8 mouse cellular contexts compared by ENCODE assay signal in the genomic region with DNA sequence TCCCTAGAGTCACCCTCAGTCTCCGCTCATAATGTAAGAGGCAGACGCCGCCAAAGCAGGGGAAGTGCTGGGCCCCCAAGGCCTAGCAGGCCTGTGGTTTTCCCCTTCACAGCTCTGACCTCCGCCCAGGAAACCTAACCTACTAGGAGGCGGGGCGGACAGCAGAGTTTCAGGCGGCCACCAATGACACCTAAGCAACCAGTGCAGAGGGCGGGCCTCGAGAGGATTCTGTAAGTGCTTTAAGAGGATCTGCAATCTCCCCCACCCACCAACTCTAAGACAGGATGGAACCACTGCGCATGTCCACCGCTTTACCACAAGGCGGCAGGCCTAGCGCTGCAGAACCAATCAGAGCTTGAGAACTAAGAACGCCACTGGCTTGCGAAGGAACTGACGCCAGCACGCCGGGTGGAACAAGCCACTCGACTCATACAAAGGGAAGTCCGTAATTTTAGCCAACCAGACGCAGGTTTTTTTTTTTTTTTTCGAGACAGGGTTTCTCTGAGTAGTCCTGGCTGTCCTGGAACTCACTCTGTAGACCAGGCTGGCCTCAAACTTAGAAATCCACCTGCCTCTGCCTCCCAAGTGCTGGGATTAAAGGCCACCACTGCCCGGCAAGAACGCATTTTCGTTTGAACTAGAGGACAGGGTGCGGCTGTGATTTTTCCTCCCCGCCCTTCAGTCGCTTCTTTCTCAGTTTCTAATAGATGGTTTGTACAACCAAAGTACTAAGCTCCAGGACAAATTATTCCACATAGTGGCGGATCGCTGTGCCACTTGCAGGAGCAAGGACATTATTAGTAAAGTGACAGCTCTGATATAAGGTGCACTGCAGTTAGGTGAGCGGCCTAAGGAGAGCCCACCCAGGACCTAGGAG. TPM values are rescaled to one million over a fixed set of nuclear protein-coding genes. Genes with fewer than 3 reads are reported as not detected.
DNase-seq lines count a peak whose midpoint lies in the region; ATAC-seq and TF ChIP-seq lines count a peak whose summit lies in the region.

No protein-coding gene starts in this region.

- H3K4me3 ChIP-seq in erythroblast, embryonic 14.5 days (replicated peaks) = peak overlapping the region; percentile 61
- peak overlapping the region; percentile 18 for H3K4me3 ChIP-seq in heart, embryonic 11.5 days (ENCODE audit: low read depth, low read length)
- peak overlapping the region; percentile 21; the same call in 1 of the 2 replicates for H3K4me3 ChIP-seq in kidney, embryonic 16.5 days (ENCODE audit: low read length)
- peak overlapping the region; percentile 45 for H3K4me3 ChIP-seq in liver, adult 2 months (ENCODE audit: insufficient read depth, low read depth, low read length)
- H3K4me3 ChIP-seq in myocyte = no peak overlapping the region
- peak overlapping the region; percentile 17; the same call in 1 of the 2 replicates for H3K4me3 ChIP-seq in stomach, embryonic 15.5 days (replicated peaks)

- ATAC-seq in heart, embryonic 11.5 days (replicated peaks; ENCODE audit: insufficient number of reproducible peaks, low FRiP score, low TSS enrichment) = peak; percentile 96
- ATAC-seq in kidney, embryonic 16.5 days (ENCODE audit: low FRiP score, low TSS enrichment) = peak; percentile 98
- ATAC-seq in stomach, embryonic 15.5 days (ENCODE audit: insufficient read depth, low FRiP score, low read depth) = peak; percentile 97

- DNase-seq in CD4-positive helper T cell, adult 2 months (ENCODE audit: low read depth, low spot score) = peak; percentile 97
- peak; percentile 98 for DNase-seq in brain, embryonic 14.5 days (ENCODE audit: low read depth)
- peak; percentile 98 for DNase-seq in liver, adult 2 months (ENCODE audit: extremely low read depth, low read depth, low spot score)

- no peaks in the 10 kb centered on the region for H3K9me3 ChIP-seq in erythroblast, embryonic 14.5 days (ENCODE audit: control insufficient read depth, low read length)
- no peaks in the 10 kb centered on the region for H3K9me3 ChIP-seq in heart, embryonic 11.5 days (replicated peaks; ENCODE audit: control insufficient read depth, low read length)
- no peaks in the 10 kb centered on the region for H3K9me3 ChIP-seq in kidney, embryonic 16.5 days (ENCODE audit: low read length)
- no peaks in the 10 kb centered on the region for H3K9me3 ChIP-seq in stomach, embryonic 15.5 days

- 0 out of 2 replicates have a peak, but pooled peaks have one; percentile 3 for TF ChIP-seq POLR2A in brain, embryonic 14.5 days (IDR thresholded peaks at IDR 0.05; ENCODE audit: borderline replicate concordance, extremely low read depth, insufficient read depth, insufficient read length, poor library complexity, severe bottlenecking)
- TF ChIP-seq POLR2A in liver, adult 2 months (IDR thresholded peaks at IDR 0.05; ENCODE audit: extremely low read depth, insufficient read depth, low read length) = peak; percentile 50; the same call in 1 of the 2 replicates
- peak; percentile 63 for TF ChIP-seq POLR2A in myocyte (IDR thresholded peaks at IDR 0.05; ENCODE audit: insufficient read length, low read depth)

- H3ac ChIP-seq in myocyte (ENCODE audit: control insufficient read depth, insufficient read length) = no peak overlapping the region

- H3K36me3 ChIP-seq in erythroblast, embryonic 14.5 days (ENCODE audit: control insufficient read depth) = peaks cover 34% of the 10 kb centered on the region
- 0 out of 2 replicates have a peak, but pooled peaks cover 2% of the 10 kb centered on the region for H3K36me3 ChIP-seq in heart, embryonic 11.5 days (ENCODE audit: control insufficient read depth, insufficient read depth, low read length)
- H3K36me3 ChIP-seq in kidney, embryonic 16.5 days (ENCODE audit: insufficient read depth, low read length) = peaks cover 9% of the 10 kb centered on the region; the same call in 1 of the 2 replicates
- H3K36me3 ChIP-seq in liver, adult 2 months (ENCODE audit: control insufficient read depth, insufficient read depth, low read length) = peaks cover 7% of the 10 kb centered on the region; the same call in 1 of the 2 replicates
- H3K36me3 ChIP-seq in myocyte (ENCODE audit: control insufficient read depth, insufficient read depth) = no peaks in the 10 kb centered on the region
- H3K36me3 ChIP-seq in stomach, embryonic 15.5 days = no peaks in the 10 kb centered on the region

- H3K27me3 ChIP-seq in erythroblast, embryonic 14.5 days (ENCODE audit: control insufficient read depth) = no peaks in the 10 kb centered on the region
- H3K27me3 ChIP-seq in heart, embryonic 11.5 days (ENCODE audit: control insufficient read depth, insufficient read depth, low read length) = no peaks in the 10 kb centered on the region
- H3K27me3 ChIP-seq in kidney, embryonic 16.5 days (ENCODE audit: insufficient read depth, low read length) = no peaks in the 10 kb centered on the region
- no peaks in the 10 kb centered on the region for H3K27me3 ChIP-seq in liver, adult 2 months (ENCODE audit: control insufficient read depth, insufficient read depth, low read length)
- no peaks in the 10 kb centered on the region for H3K27me3 ChIP-seq in myocyte (ENCODE audit: control insufficient read depth, insufficient read depth, insufficient read length)
- no peaks in the 10 kb centered on the region for H3K27me3 ChIP-seq in stomach, embryonic 15.5 days (replicated peaks)

- TF ChIP-seq CTCF in brain, embryonic 14.5 days (IDR thresholded peaks at IDR 0.05; ENCODE audit: borderline replicate concordance, extremely low read depth, insufficient read depth, insufficient read length) = peak; percentile 55; the same call in 1 of the 2 replicates
- peak; percentile 52 for TF ChIP-seq CTCF in liver, adult 2 months (IDR thresholded peaks at IDR 0.05; ENCODE audit: low read depth, low read length)

- peak overlapping the region; percentile 71 for H3K27ac ChIP-seq in heart, embryonic 11.5 days (ENCODE audit: low read depth, low read length)
- H3K27ac ChIP-seq in kidney, embryonic 16.5 days (ENCODE audit: low read length) = peak overlapping the region; percentile 83
- peak overlapping the region; percentile 77 for H3K27ac ChIP-seq in liver, adult 2 months (replicated peaks; ENCODE audit: insufficient read depth, low read depth, low read length)
- peak overlapping the region; percentile 80 for H3K27ac ChIP-seq in stomach, embryonic 15.5 days

- H3K9ac ChIP-seq in heart, embryonic 11.5 days (ENCODE audit: low read depth, low read length) = no peak overlapping the region
- H3K9ac ChIP-seq in kidney, embryonic 16.5 days (replicated peaks; ENCODE audit: low read length) = peak overlapping the region; percentile 45
- peak overlapping the region; percentile 74 for H3K9ac ChIP-seq in liver, adult 2 months (ENCODE audit: low read depth, low read length)
- H3K9ac ChIP-seq in stomach, embryonic 15.5 days = no peak overlapping the region

- H3K4me2 ChIP-seq in heart, embryonic 11.5 days = peak overlapping the region; percentile 49
- peak overlapping the region; percentile 37 for H3K4me2 ChIP-seq in kidney, embryonic 16.5 days (replicated peaks; ENCODE audit: low read depth, low read length)
- H3K4me2 ChIP-seq in myocyte (ENCODE audit: low read depth) = peak overlapping the region; percentile 61
- peak overlapping the region; percentile 38 for H3K4me2 ChIP-seq in stomach, embryonic 15.5 days

- peaks cover 54% of the 10 kb centered on the region for H3K4me1 ChIP-seq in erythroblast, embryonic 14.5 days (ENCODE audit: control insufficient read depth)
- peaks cover 2% of the 10 kb centered on the region; the same call in 1 of the 2 replicates for H3K4me1 ChIP-seq in heart, embryonic 11.5 days (ENCODE audit: control insufficient read depth, insufficient read depth, low read length)
- no peaks in the 10 kb centered on the region for H3K4me1 ChIP-seq in kidney, embryonic 16.5 days (ENCODE audit: insufficient read depth, low read length)
- H3K4me1 ChIP-seq in liver, adult 2 months (ENCODE audit: control insufficient read depth, insufficient read depth, low read length) = peaks cover 5% of the 10 kb centered on the region
- no peaks in the 10 kb centered on the region for H3K4me1 ChIP-seq in stomach, embryonic 15.5 days

- WGBS in heart, embryonic 11.5 days (ENCODE audit: insufficient replicate concordance) = 23% methylated on average over 31 of the region's 31 CpGs
- WGBS in kidney, embryonic 16.5 days = 34% methylated on average over 31 of the region's 31 CpGs
- 8% methylated on average over 31 of the region's 31 CpGs for WGBS in liver, adult 2 months
- 22% methylated on average over 31 of the region's 31 CpGs for WGBS in stomach, embryonic 15.5 days

- no peaks in the 10 kb centered on the region for H3K79me2 ChIP-seq in liver, adult 2 months (ENCODE audit: control insufficient read depth, insufficient read depth, low read length)
- no peaks in the 10 kb centered on the region for H3K79me2 ChIP-seq in myocyte (ENCODE audit: control insufficient read depth, insufficient read depth)

RNA-seq across cellular contexts. Expression of a gene that starts 6.6 kb away (rescaled TPM):
- polyA plus RNA-seq in brain, embryonic 14.5 days (2012; rRNA removed) = 6.6 and 8.5 TPM in 2 replicates
- 0.27 and 0.38 TPM in 2 replicates for polyA plus RNA-seq in erythroblast, embryonic 14.5 days (2012)
- polyA plus RNA-seq in heart, embryonic 11.5 days (2014; fragmentation: Nextera tagmentation; extraction: Ambion mirVana) = 0.96 and 1.3 TPM in 2 replicates
- polyA plus RNA-seq in kidney, embryonic 16.5 days (2015; fragmentation: Nextera tagmentation; extraction: Ambion mirVana) = 4.3 and 4.8 TPM in 2 replicates
- 3.4 and 3.6 TPM in 2 replicates for total RNA-seq in liver, adult 2 months (2014; rRNA removed)
- 4.8 and 8.6 TPM in 2 replicates for polyA plus RNA-seq in liver, adult 2 months (2012; rRNA removed)
- polyA plus RNA-seq in myocyte (2012; fragmentation: generic; extraction: Trizol) = 0.24 TPM
- polyA plus RNA-seq in stomach, embryonic 15.5 days (2015; fragmentation: Nextera tagmentation; extraction: Ambion mirVana) = 4.5 and 5.7 TPM in 2 replicates

RNA-seq across cellular contexts. Expression of a gene that starts 6.7 kb away (rescaled TPM):
- polyA plus RNA-seq in brain, embryonic 14.5 days (2012; rRNA removed) = 87.7 and 97.8 TPM in 2 replicates
- 17.2 and 21.3 TPM in 2 replicates for polyA plus RNA-seq in erythroblast, embryonic 14.5 days (2012)
- 94.3 and 96.5 TPM in 2 replicates for polyA plus RNA-seq in heart, embryonic 11.5 days (2014; fragmentation: Nextera tagmentation; extraction: Ambion mirVana)
- 147 and 159 TPM in 2 replicates for polyA plus RNA-seq in kidney, embryonic 16.5 days (2015; fragmentation: Nextera tagmentation; extraction: Ambion mirVana)
- 44.6 and 46.8 TPM in 2 replicates for total RNA-seq in liver, adult 2 months (2014; rRNA removed)
- 51.7 and 55.9 TPM in 2 replicates for polyA plus RNA-seq in liver, adult 2 months (2012; rRNA removed)
- 83.1 TPM for polyA plus RNA-seq in myocyte (2012; fragmentation: generic; extraction: Trizol)
- 144 and 156 TPM in 2 replicates for polyA plus RNA-seq in stomach, embryonic 15.5 days (2015; fragmentation: Nextera tagmentation; extraction: Ambion mirVana)

RNA-seq across cellular contexts. Expression of a gene that starts 15.6 kb away (rescaled TPM):
- 8.0 and 8.7 TPM in 2 replicates for polyA plus RNA-seq in brain, embryonic 14.5 days (2012; rRNA removed)
- 0.91 and 3.1 TPM in 2 replicates for polyA plus RNA-seq in erythroblast, embryonic 14.5 days (2012)
- polyA plus RNA-seq in heart, embryonic 11.5 days (2014; fragmentation: Nextera tagmentation; extraction: Ambion mirVana) = 51.6 and 64.0 TPM in 2 replicates
- 65.1 and 66.2 TPM in 2 replicates for polyA plus RNA-seq in kidney, embryonic 16.5 days (2015; fragmentation: Nextera tagmentation; extraction: Ambion mirVana)
- total RNA-seq in liver, adult 2 months (2014; rRNA removed) = 4.1 and 8.5 TPM in 2 replicates
- 2.1 and 2.9 TPM in 2 replicates for polyA plus RNA-seq in liver, adult 2 months (2012; rRNA removed)
- polyA plus RNA-seq in myocyte (2012; fragmentation: generic; extraction: Trizol) = 103 TPM
- 49.5 and 55.0 TPM in 2 replicates for polyA plus RNA-seq in stomach, embryonic 15.5 days (2015; fragmentation: Nextera tagmentation; extraction: Ambion mirVana)

RNA-seq across cellular contexts. Expression of a gene that starts 19.2 kb away (rescaled TPM):
- 141 and 249 TPM in 2 replicates for polyA plus RNA-seq in brain, embryonic 14.5 days (2012; rRNA removed)
- polyA plus RNA-seq in erythroblast, embryonic 14.5 days (2012) = 0.05 and 0.09 TPM in 2 replicates
- polyA plus RNA-seq in heart, embryonic 11.5 days (2014; fragmentation: Nextera tagmentation; extraction: Ambion mirVana) = 1.3 and 2.2 TPM in 2 replicates
- 7.9 and 10.3 TPM in 2 replicates for polyA plus RNA-seq in kidney, embryonic 16.5 days (2015; fragmentation: Nextera tagmentation; extraction: Ambion mirVana)
- total RNA-seq in liver, adult 2 months (2014; rRNA removed) = 0.09 and 0.47 TPM in 2 replicates
- polyA plus RNA-seq in liver, adult 2 months (2012; rRNA removed) = 0.06 and 0.17 TPM in 2 replicates
- polyA plus RNA-seq in myocyte (2012; fragmentation: generic; extraction: Trizol) = 0.65 TPM
- 8.2 and 9.3 TPM in 2 replicates for polyA plus RNA-seq in stomach, embryonic 15.5 days (2015; fragmentation: Nextera tagmentation; extraction: Ambion mirVana)

RNA-seq across cellular contexts. Expression of a gene that starts 23.2 kb away (rescaled TPM):
- not detected in 2 replicates for polyA plus RNA-seq in brain, embryonic 14.5 days (2012; rRNA removed)
- not detected in 2 replicates for polyA plus RNA-seq in erythroblast, embryonic 14.5 days (2012)
- not detected in 2 replicates for polyA plus RNA-seq in heart, embryonic 11.5 days (2014; fragmentation: Nextera tagmentation; extraction: Ambion mirVana)
- 7.1 and 7.7 TPM in 2 replicates for polyA plus RNA-seq in kidney, embryonic 16.5 days (2015; fragmentation: Nextera tagmentation; extraction: Ambion mirVana)
- total RNA-seq in liver, adult 2 months (2014; rRNA removed) = not detected in 2 replicates
- not detected in 2 replicates for polyA plus RNA-seq in liver, adult 2 months (2012; rRNA removed)
- not detected for polyA plus RNA-seq in myocyte (2012; fragmentation: generic; extraction: Trizol)
- 0.21 and 0.22 TPM in 2 replicates for polyA plus RNA-seq in stomach, embryonic 15.5 days (2015; fragmentation: Nextera tagmentation; extraction: Ambion mirVana)

Comparison
In these comparisons a context has a peak if more than half of its experiments do, and no peak if none do; other contexts are left out.
1. POLR2A ChIP-seq: peak in every context shown above with its lines; median percentile 63 in myocyte; 50 in liver, adult 2 months; 3 in brain, embryonic 14.5 days.
2. H3K9ac ChIP-seq: peak in kidney, embryonic 16.5 days (single experiment) and liver, adult 2 months (single experiment); none in heart, embryonic 11.5 days (single experiment) and stomach, embryonic 15.5 days (single experiment).
3. Peak in every context shown above with its lines, with median percentiles within 50 percentile points of each other: DNase-seq, ATAC-seq, H3K27ac ChIP-seq and H3K4me2 ChIP-seq.